Mouse (Mus musculus) embryonic facial prominence, embryonic 15.5 days (tissue): Measurements from ENCODE around the gene Pkd1l1. TPM values are rescaled to one million over a fixed set of nuclear protein-coding genes. Genes with fewer than 3 reads are reported as not detected.

Experiments used
- ATAC-seq: fragments of 200-750 bp; cut with Nextera tagmentation; 2 replicates; pipeline ENCODE4 v1.8.0; 2017; ENCODE audit warnings: low read depth, moderate TSS enrichment; ENCODE audit not compliant: insufficient number of reproducible peaks, low FRiP score, low TSS enrichment
- H3K27ac ChIP-seq: fragments of 300-500 bp; sonication (generic); replicated peaks from 2 replicates; pipeline ENCODE4 v1.5.1; 2015; ENCODE audit warnings: mild to moderate bottlenecking, inconsistent platforms
- H3K27me3 ChIP-seq: fragments of 300-500 bp; sonication (generic); 2 replicates; pipeline ENCODE4 v1.6.1; 2015; ENCODE audit warnings: inconsistent platforms
- H3K36me3 ChIP-seq: fragments of 300-500 bp; sonication (generic); 2 replicates; pipeline ENCODE4 v1.6.1; 2015; ENCODE audit warnings: mild to moderate bottlenecking, inconsistent platforms
- H3K4me1 ChIP-seq: fragments of 300-500 bp; sonication (generic); 2 replicates; pipeline ENCODE4 v1.6.1; 2015; ENCODE audit warnings: inconsistent platforms
- H3K4me2 ChIP-seq: fragments of 300-500 bp; sonication (generic); replicated peaks from 2 replicates; pipeline ENCODE4 v1.6.1; 2015; ENCODE audit warnings: mild to moderate bottlenecking, inconsistent platforms
- H3K4me3 ChIP-seq: fragments of 300-500 bp; sonication (generic); replicated peaks from 2 replicates; pipeline ENCODE4 v1.5.1; 2015; ENCODE audit warnings: mild to moderate bottlenecking, inconsistent platforms
- H3K9ac ChIP-seq: fragments of 300-500 bp; sonication (generic); 2 replicates; pipeline ENCODE4 v1.6.1; 2015; ENCODE audit warnings: inconsistent platforms
- H3K9me3 ChIP-seq: fragments of 300-500 bp; sonication (generic); replicated peaks from 2 replicates; pipeline ENCODE4 v1.6.1; 2016; ENCODE audit warnings: inconsistent platforms
- WGBS: fragments of 180-500 bp; shearing (Covaris S2); methylation state at CpG from one replicate; pipeline ENCODE4 v1.1.7; 2015; 5-methylcytosine and 5-hydroxymethylcytosine counted together
- polyA plus RNA-seq: library from polyadenylated mRNA; unstranded; fragments of >200 nt; fragmentation: Nextera tagmentation; extraction: Ambion mirVana; gene quantifications from 2 replicates; pipeline ENCODE4 v1.2.1, GENCODE M21; 2015

The Pkd1l1 gene
- polyA plus RNA-seq, 1 experiment from 2014 or later, result 0.09 TPM

GRCm38 (mm10) chr11:8936431-8937110, 36.5 kb downstream of the Pkd1l1 start:
- no peaks in the 10 kb centered on the region for H3K27me3 ChIP-seq
- no peak overlapping the region for H3K27ac ChIP-seq
- no peaks in the 10 kb centered on the region for H3K36me3 ChIP-seq
- WGBS, result 82% methylated on average over 9 of the region's 9 CpGs
- no peak overlapping the region for H3K4me3 ChIP-seq
- H3K9me3 ChIP-seq, result no peaks in the 10 kb centered on the region
- no peaks in the 10 kb centered on the region for H3K4me1 ChIP-seq
- ATAC-seq, result no peak
- no peak overlapping the region for H3K4me2 ChIP-seq
- no peak overlapping the region for H3K9ac ChIP-seq

GRCm38 (mm10) chr11:8916081-8916671, 56.9 kb downstream of the Pkd1l1 start:
- Histone ChIP-seq H3K36me3 (no peaks in the 10 kb centered on the region), H3K4me3 (no peak overlapping the region), H3K27me3 (no peaks in the 10 kb centered on the region), H3K27ac (no peak overlapping the region), H3K9ac (no peak overlapping the region), H3K9me3 (no peaks in the 10 kb centered on the region), H3K4me2 (no peak overlapping the region), H3K4me1 (no peaks in the 10 kb centered on the region)
- ATAC-seq, result no peak
- 78% methylated on average over 8 of the region's 8 CpGs for WGBS

- no peak overlapping the region for H3K27ac ChIP-seq
- ATAC-seq, result no peak
- WGBS, result 82% methylated on average over 4 of the region's 4 CpGs
- no peak overlapping the region for H3K9ac ChIP-seq
- H3K4me3 ChIP-seq, result no peak overlapping the region
- no peak overlapping the region for H3K4me2 ChIP-seq
- H3K27me3 ChIP-seq, result no peaks in the 10 kb centered on the region
- H3K9me3 ChIP-seq, result no peaks in the 10 kb centered on the region
- H3K36me3 ChIP-seq, result no peaks in the 10 kb centered on the region
- H3K4me1 ChIP-seq, result no peaks in the 10 kb centered on the region
Measured at GRCm38 (mm10) chr11:8882793-8883192, 90.3 kb downstream of the Pkd1l1 start.

GRCm38 (mm10) chr11:8881521-8881920, 91.5 kb downstream of the Pkd1l1 start:
- H3K27me3 ChIP-seq, result no peaks in the 10 kb centered on the region
- H3K4me1 ChIP-seq, result no peaks in the 10 kb centered on the region
- no peak overlapping the region for H3K9ac ChIP-seq
- ATAC-seq, result no peak
- WGBS, result 58% methylated on average over 2 of the region's 2 CpGs
- H3K9me3 ChIP-seq, result no peaks in the 10 kb centered on the region
- H3K27ac ChIP-seq, result no peak overlapping the region
- H3K4me3 ChIP-seq, result no peak overlapping the region
- no peaks in the 10 kb centered on the region for H3K36me3 ChIP-seq
- H3K4me2 ChIP-seq, result no peak overlapping the region

- no peaks in the 10 kb centered on the region for H3K4me1 ChIP-seq
- no peak overlapping the region for H3K4me3 ChIP-seq
- 91% methylated on average over 5 of the region's 5 CpGs for WGBS
- H3K27me3 ChIP-seq, result no peaks in the 10 kb centered on the region
- no peaks in the 10 kb centered on the region for H3K36me3 ChIP-seq
- H3K4me2 ChIP-seq, result no peak overlapping the region
- no peak for ATAC-seq
- H3K27ac ChIP-seq, result no peak overlapping the region
- no peak overlapping the region for H3K9ac ChIP-seq
- no peaks in the 10 kb centered on the region for H3K9me3 ChIP-seq
Measured at GRCm38 (mm10) chr11:8870115-8870514, 103.0 kb downstream of the Pkd1l1 start.

GRCm38 (mm10) chr11:8866021-8866420, 107.0 kb downstream of the Pkd1l1 start:
- Histone ChIP-seq H3K27me3 (no peaks in the 10 kb centered on the region), H3K36me3 (no peaks in the 10 kb centered on the region), H3K4me2 (no peak overlapping the region), H3K4me3 (no peak overlapping the region), H3K9ac (no peak overlapping the region), H3K9me3 (no peaks in the 10 kb centered on the region), H3K27ac (no peak overlapping the region), H3K4me1 (no peaks in the 10 kb centered on the region)
- ATAC-seq, result no peak
- WGBS, result 87% methylated on average over 7 of the region's 7 CpGs

GRCm38 (mm10) chr11:8863955-8864675, 109.0 kb downstream of the Pkd1l1 start:
- H3K27me3 ChIP-seq, result no peaks in the 10 kb centered on the region
- H3K4me1 ChIP-seq, result no peaks in the 10 kb centered on the region
- no peak overlapping the region for H3K9ac ChIP-seq
- 73% methylated on average over 8 of the region's 8 CpGs for WGBS
- no peak overlapping the region for H3K4me2 ChIP-seq
- ATAC-seq, result no peak
- no peak overlapping the region for H3K27ac ChIP-seq
- H3K9me3 ChIP-seq, result no peaks in the 10 kb centered on the region
- H3K36me3 ChIP-seq, result no peaks in the 10 kb centered on the region
- H3K4me3 ChIP-seq, result no peak overlapping the region

GRCm38 (mm10) chr11:8862426-8862825, 110.6 kb downstream of the Pkd1l1 start:
- Histone ChIP-seq H3K27me3 (no peaks in the 10 kb centered on the region), H3K4me2 (no peak overlapping the region), H3K4me3 (no peak overlapping the region), H3K9ac (no peak overlapping the region), H3K27ac (no peak overlapping the region), H3K36me3 (no peaks in the 10 kb centered on the region), H3K9me3 (no peaks in the 10 kb centered on the region), H3K4me1 (no peaks in the 10 kb centered on the region)
- WGBS, result 84% methylated on average over 4 of the region's 4 CpGs
- ATAC-seq, result no peak

- Histone ChIP-seq H3K27me3 (no peaks in the 10 kb centered on the region), H3K9ac (no peak overlapping the region), H3K9me3 (no peaks in the 10 kb centered on the region), H3K4me2 (no peak overlapping the region), H3K36me3 (no peaks in the 10 kb centered on the region), H3K4me3 (no peak overlapping the region), H3K4me1 (no peaks in the 10 kb centered on the region), H3K27ac (no peak overlapping the region)
- 83% methylated on average over 4 of the region's 4 CpGs for WGBS
- no peak for ATAC-seq
Measured at GRCm38 (mm10) chr11:8861978-8862377, 111.1 kb downstream of the Pkd1l1 start.

- H3K9ac ChIP-seq, result no peak overlapping the region
- no peaks in the 10 kb centered on the region for H3K36me3 ChIP-seq
- H3K4me2 ChIP-seq, result no peak overlapping the region
- no peak for ATAC-seq
- WGBS, result 20% methylated on average over 3 of the region's 3 CpGs
- H3K4me1 ChIP-seq, result no peaks in the 10 kb centered on the region
- no peaks in the 10 kb centered on the region for H3K9me3 ChIP-seq
- no peak overlapping the region for H3K27ac ChIP-seq
- H3K4me3 ChIP-seq, result no peak overlapping the region
- no peaks in the 10 kb centered on the region for H3K27me3 ChIP-seq
Measured at GRCm38 (mm10) chr11:8860878-8861277, 112.2 kb downstream of the Pkd1l1 start.

- Histone ChIP-seq H3K4me3 (no peak overlapping the region), H3K4me2 (no peak overlapping the region), H3K36me3 (no peaks in the 10 kb centered on the region), H3K27me3 (no peaks in the 10 kb centered on the region), H3K4me1 (no peaks in the 10 kb centered on the region), H3K9ac (no peak overlapping the region), H3K27ac (no peak overlapping the region), H3K9me3 (no peaks in the 10 kb centered on the region)
- ATAC-seq, result no peak
- WGBS, result 15% methylated on average over 5 of the region's 5 CpGs
Measured at GRCm38 (mm10) chr11:8859868-8860267, 113.2 kb downstream of the Pkd1l1 start.
